Mouse (Mus musculus): ENCODE data around the gene Mcrip2.

- TF ChIP-seq POLR2A (IDR thresholded peaks at IDR 0.05; ENCODE audit: control insufficient read depth, extremely low read depth, insufficient read depth, low read length, poor library complexity): no peak
- no peak for TF ChIP-seq CTCF (IDR thresholded peaks at IDR 0.05; ENCODE audit: borderline replicate concordance, control insufficient read depth, extremely low read depth, insufficient read depth, low read length, poor library complexity)
Measured at GRCm38 (mm10) chr17:25886806-25887205, 18.2 kb upstream of the Mcrip2 start.
